Comparison of ENCODE assay signal across 27 mouse cellular contexts in the genomic region with DNA sequence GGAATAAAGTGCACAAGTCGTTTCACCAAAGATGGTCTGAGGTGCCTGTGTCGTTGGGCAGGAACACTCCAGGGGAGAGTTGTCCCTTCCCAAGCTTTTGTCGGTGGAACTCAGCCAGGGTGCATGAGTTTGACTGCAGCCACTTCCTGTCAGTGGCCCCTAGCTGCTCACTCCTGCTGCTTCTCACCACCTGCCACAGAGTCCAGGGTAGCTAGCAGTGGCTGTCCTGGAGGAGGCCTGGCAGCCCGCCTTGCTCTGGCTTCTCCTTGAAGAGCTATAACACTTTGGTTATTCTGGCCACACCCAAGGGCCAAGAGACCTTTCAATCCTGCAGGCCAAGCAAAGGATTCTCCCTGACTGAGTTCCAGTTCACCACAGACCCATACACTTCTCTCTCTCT.
"Had no signal": no experiment of that assay in that cellular context is flagged by ENCODE, and none has a peak within 500 bp of the region (broad histone marks: within the 10 kb centered on the region; RNA-seq: fewer than 3 reads in every experiment).

No protein-coding gene starts in this region.

- H3K4me2 ChIP-seq: embryonic facial prominence, embryonic 12.5 days; embryonic facial prominence, embryonic 13.5 days; embryonic facial prominence, embryonic 15.5 days; forebrain, embryonic 12.5 days; forebrain, embryonic 13.5 days; forebrain, embryonic 15.5 days had no signal

- ATAC-seq: forebrain, embryonic 13.5 days; forebrain, embryonic 14.5 days; forebrain, embryonic 15.5 days; forebrain, embryonic 16.5 days; forebrain, postnatal 0 days had no signal

- H3K4me1 ChIP-seq: embryonic facial prominence, embryonic 12.5 days; embryonic facial prominence, embryonic 13.5 days; embryonic facial prominence, embryonic 15.5 days; forebrain, embryonic 12.5 days; forebrain, embryonic 13.5 days; forebrain, embryonic 15.5 days had no signal

- DNase-seq: cerebellum, adult 9-10 months; cerebellum, adult 9-11 months; cerebellum, postnatal 10 days; cerebellum, postnatal 14 days; cerebellum, postnatal 25 days; cerebellum, postnatal 36 days; embryo, embryonic 11 days; forebrain, postnatal 0 days; gastrocnemius, adult 2 months; gastrocnemius, postnatal 10 days; gastrocnemius, postnatal 14 days; gastrocnemius, postnatal 25 days; gastrocnemius, postnatal 36 days; heart, adult 11 months; heart, adult 18-20 months; heart, adult 2 months had no signal

- H3K27me3 ChIP-seq: forebrain, embryonic 15.5 days had no signal

- H3K9me3 ChIP-seq: embryonic facial prominence, embryonic 10.5 days; embryonic facial prominence, embryonic 12.5 days; embryonic facial prominence, embryonic 13.5 days; embryonic facial prominence, embryonic 15.5 days; forebrain, embryonic 10.5 days; forebrain, embryonic 12.5 days; forebrain, embryonic 13.5 days; forebrain, embryonic 15.5 days had no signal

- H3K36me3 ChIP-seq: embryonic facial prominence, embryonic 10.5 days; embryonic facial prominence, embryonic 12.5 days; embryonic facial prominence, embryonic 13.5 days; embryonic facial prominence, embryonic 15.5 days; forebrain, embryonic 10.5 days; forebrain, embryonic 12.5 days; forebrain, embryonic 15.5 days had no signal

- H3K9ac ChIP-seq: embryonic facial prominence, embryonic 12.5 days; embryonic facial prominence, embryonic 13.5 days; embryonic facial prominence, embryonic 15.5 days; forebrain, embryonic 12.5 days; forebrain, embryonic 13.5 days; forebrain, embryonic 15.5 days; forebrain, postnatal 0 days had no signal

- H3K4me3 ChIP-seq: embryonic facial prominence, embryonic 10.5 days; embryonic facial prominence, embryonic 12.5 days; embryonic facial prominence, embryonic 13.5 days; embryonic facial prominence, embryonic 15.5 days; erythroblast, embryonic 14.5 days; forebrain, embryonic 10.5 days; forebrain, embryonic 12.5 days; forebrain, embryonic 13.5 days; forebrain, embryonic 15.5 days; gastrocnemius, adult 2 months; heart, adult 2 months had no signal

- H3K27ac ChIP-seq: embryonic facial prominence, embryonic 10.5 days; embryonic facial prominence, embryonic 12.5 days; embryonic facial prominence, embryonic 13.5 days; embryonic facial prominence, embryonic 15.5 days; forebrain, embryonic 10.5 days; forebrain, embryonic 12.5 days; forebrain, embryonic 13.5 days; forebrain, embryonic 15.5 days; gastrocnemius, adult 2 months; heart, adult 2 months had no signal
